Mouse (Mus musculus) thymus, postnatal 0 days (tissue): ENCODE measurements around the gene Rasgrp1. TPM values are rescaled to one million over a fixed set of nuclear protein-coding genes. Genes with fewer than 3 reads are reported as not detected.

ENCODE experiments used
- DNase-seq: peaks from one replicate; pipeline ENCODE4 v3.0.0-alpha.2; 2015; ENCODE audit warnings: low spot score
- polyA plus RNA-seq: library from polyadenylated mRNA; unstranded; fragments of >200 nt; fragmentation: Nextera tagmentation; extraction: Ambion mirVana; gene quantifications from 2 replicates; pipeline ENCODE4 v1.2.1, GENCODE M21; 2015

Rasgrp1 gene
- polyA plus RNA-seq, 1 experiment from 2014 or later = 90.0 TPM

- DNase-seq = no peak
Observed at GRCm38 (mm10) chr2:117335552-117336188, 7.1 kb downstream of the Rasgrp1 start.

- DNase-seq = peak; percentile 66
Observed at GRCm38 (mm10) chr2:117331634-117332033, 11.2 kb downstream of the Rasgrp1 start.

- DNase-seq = no peak
Observed at GRCm38 (mm10) chr2:117328521-117329285, 14.1 kb downstream of the Rasgrp1 start.

GRCm38 (mm10) chr2:117322399-117322798 lies 20.4 kb downstream of the Rasgrp1 start:
- DNase-seq = no peak

- no peak for DNase-seq
Observed at GRCm38 (mm10) chr2:117321231-117321630, 21.6 kb downstream of the Rasgrp1 start.

- DNase-seq = no peak
Observed at GRCm38 (mm10) chr2:117318991-117319390, 23.8 kb downstream of the Rasgrp1 start.

- DNase-seq = no peak
Observed at GRCm38 (mm10) chr2:117313586-117314235, 29.1 kb downstream of the Rasgrp1 start.

- DNase-seq = peak; percentile 52
Observed at GRCm38 (mm10) chr2:117312441-117312895, 30.3 kb downstream of the Rasgrp1 start.

GRCm38 (mm10) chr2:117312030-117312429 lies 30.8 kb downstream of the Rasgrp1 start:
- no peak for DNase-seq

- DNase-seq = no peak
Observed at GRCm38 (mm10) chr2:117311349-117311748, 31.5 kb downstream of the Rasgrp1 start.

- DNase-seq = no peak
Observed at GRCm38 (mm10) chr2:117309046-117309445, 33.8 kb downstream of the Rasgrp1 start.

GRCm38 (mm10) chr2:117307959-117308358 lies 34.8 kb downstream of the Rasgrp1 start:
- DNase-seq = no peak

- DNase-seq = no peak
Observed at GRCm38 (mm10) chr2:117304941-117305340, 37.9 kb downstream of the Rasgrp1 start.

- no peak for DNase-seq
Observed at GRCm38 (mm10) chr2:117303391-117304350, 39.1 kb downstream of the Rasgrp1 start.

GRCm38 (mm10) chr2:117299596-117300448 lies 43.0 kb downstream of the Rasgrp1 start:
- no peak for DNase-seq

- DNase-seq = no peak
Observed at GRCm38 (mm10) chr2:117288291-117288690, 54.5 kb downstream of the Rasgrp1 start.

- DNase-seq = peak; percentile 70
Observed at GRCm38 (mm10) chr2:117263786-117264408, 78.9 kb downstream of the Rasgrp1 start.

GRCm38 (mm10) chr2:117262184-117262583 lies 80.6 kb downstream of the Rasgrp1 start:
- no peak for DNase-seq

GRCm38 (mm10) chr2:117257617-117258016 lies 85.2 kb downstream of the Rasgrp1 start:
- no peak for DNase-seq

GRCm38 (mm10) chr2:117255415-117255814 lies 87.4 kb downstream of the Rasgrp1 start:
- no peak for DNase-seq
